In the genomic region with DNA sequence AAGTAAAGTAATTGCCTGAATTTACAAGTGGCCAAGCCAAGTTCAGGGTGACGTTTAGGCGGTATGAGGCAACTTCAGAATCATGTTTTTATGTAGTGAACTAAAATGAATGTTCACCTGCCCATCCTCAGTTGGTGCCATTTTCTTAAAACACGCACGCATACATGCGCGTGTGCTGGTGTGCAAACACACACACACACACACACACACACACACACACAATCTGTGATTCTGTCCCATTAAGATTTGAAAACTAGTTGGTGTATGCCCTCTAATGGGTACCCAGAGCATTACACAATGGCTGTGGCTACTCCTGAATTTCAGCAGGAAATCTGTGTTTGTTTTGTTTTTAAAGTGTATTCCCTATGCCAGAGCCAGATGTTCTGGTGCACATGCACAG, we compare ENCODE assay signal across 10 mouse cellular contexts. TPM values are rescaled to one million over a fixed set of nuclear protein-coding genes. Genes with fewer than 3 reads are reported as not detected.
DNase-seq lines count a peak whose midpoint lies in the region; ATAC-seq and TF ChIP-seq lines count a peak whose summit lies in the region.
"Had no signal": no experiment of that assay in that cellular context is flagged by ENCODE, and none has a peak within 500 bp of the region (broad histone marks: within the 10 kb centered on the region; RNA-seq: fewer than 3 reads in every experiment).

No protein-coding gene starts in this region.

- in situ Hi-C loops in ES-E14 (cut with MboI; ENCODE audit: low sequenced_read_pairs in 2 of 2, unreplicated experiment in 2 of 2), result loop anchor here in 1 of 2 experiments (5.0 kb wide), 1 partner anchor 162 kb away; no protein-coding TSS in a partner anchor

- no peaks in the 10 kb centered on the region for H3K9me3 ChIP-seq in kidney, embryonic 15.5 days (replicated peaks)
- no peaks in the 10 kb centered on the region for H3K9me3 ChIP-seq in ES-E14 (ENCODE audit: control insufficient read depth, insufficient read depth, low read depth, low read length)
- H3K9me3 ChIP-seq: limb, embryonic 12.5 days had no signal

- H3K36me3 ChIP-seq in kidney, embryonic 15.5 days, result no peaks in the 10 kb centered on the region
- no peaks in the 10 kb centered on the region for H3K36me3 ChIP-seq in ES-E14 (ENCODE audit: control insufficient read depth, insufficient read depth, low read length, poor library complexity, severe bottlenecking)
- H3K36me3 ChIP-seq: limb, embryonic 12.5 days had no signal

- ATAC-seq in kidney, embryonic 15.5 days (replicated peaks; ENCODE audit: low FRiP score), result no peak; the same call in 1 of the 2 replicates
- no peak for ATAC-seq in erythroblast, adult 5-6 weeks (replicated peaks; ENCODE audit: low FRiP score, poor library complexity, severe bottlenecking)

- TF ChIP-seq POLR2A in cortical plate, adult 2 months (IDR thresholded peaks at IDR 0.05; ENCODE audit: extremely low read depth, insufficient read depth, low read length), result no peak

- no peak overlapping the region for H3K4me3 ChIP-seq in kidney, embryonic 15.5 days (replicated peaks)
- no peak overlapping the region for H3K4me3 ChIP-seq in ES-E14 (ENCODE audit: insufficient read depth in 1 of 2, low read depth in 1 of 2, low read length in 2 of 2, poor library complexity in 1 of 2, severe bottlenecking in 1 of 2)
- no peak overlapping the region for H3K4me3 ChIP-seq in cortical plate, adult 2 months (ENCODE audit: insufficient read depth, low read length)
- no peak overlapping the region for H3K4me3 ChIP-seq in left cerebral cortex, adult 2 months
- H3K4me3 ChIP-seq: limb, embryonic 12.5 days had no signal

- H3K4me2 ChIP-seq in kidney, embryonic 15.5 days, result no peak overlapping the region
- H3K4me2 ChIP-seq: limb, embryonic 12.5 days had no signal

- intact Hi-C loops in left cerebral cortex, adult 2 months (cut with DNase I), result loop anchor here (1.0 to 5.0 kb wide), 3 partner anchors 102 to 325 kb away; a partner anchor contains a TSS

- 85% methylated on average over 6 of the region's 6 CpGs for WGBS in kidney, embryonic 15.5 days

- DNase-seq in kidney, adult 18-20 months, result peak; percentile 55
- no peak for DNase-seq in ES-E14 (ENCODE audit: low read depth, low spot score)
- DNase-seq in induced T-regulatory cell, adult 2 months (ENCODE audit: low read depth), result peak; percentile 43
- DNase-seq in left cerebral cortex, adult 2 months (ENCODE audit: extremely low spot score in 1 of 2, low spot score in 2 of 2), result peak; percentile 20 to 31
- peak; percentile 55 for DNase-seq in naive thymus-derived CD4-positive, alpha-beta T cell, adult 2 months (ENCODE audit: low read depth)

- peak; percentile 63; the same call in 1 of the 2 replicates for TF ChIP-seq CTCF in cortical plate, adult 2 months (IDR thresholded peaks at IDR 0.05; ENCODE audit: extremely low read depth, insufficient read depth, low read length)
- TF ChIP-seq CTCF in left cerebral cortex, adult 2 months (IDR thresholded peaks at IDR 0.05), result peak; percentile 88

- H3K9ac ChIP-seq in kidney, embryonic 15.5 days, result no peak overlapping the region
- H3K9ac ChIP-seq in ES-E14 (ENCODE audit: insufficient read depth, low read depth, low read length, poor library complexity, severe bottlenecking), result no peak overlapping the region
- H3K9ac ChIP-seq: limb, embryonic 12.5 days had no signal

- no peaks in the 10 kb centered on the region for H3K4me1 ChIP-seq in kidney, embryonic 15.5 days
- H3K4me1 ChIP-seq in ES-E14 (ENCODE audit: control insufficient read depth in 2 of 2, insufficient read depth in 2 of 2, low read length in 2 of 2, poor library complexity in 1 of 2), result peaks cover 3 to 4% of the 10 kb centered on the region in 2 experiments; a peak in 3 of 4 replicates
- H3K4me1 ChIP-seq in cortical plate, adult 2 months (ENCODE audit: control insufficient read depth, insufficient read depth, low read length), result no peaks in the 10 kb centered on the region
- H3K4me1 ChIP-seq: limb, embryonic 12.5 days had no signal

- no peaks in the 10 kb centered on the region for H3K27me3 ChIP-seq in kidney, embryonic 15.5 days
- H3K27me3 ChIP-seq: limb, embryonic 12.5 days had no signal

- H3K27ac ChIP-seq in kidney, embryonic 15.5 days, result no peak overlapping the region
- H3K27ac ChIP-seq in ES-E14 (ENCODE audit: insufficient read depth, low read depth, low read length, poor library complexity, severe bottlenecking), result no peak overlapping the region
- H3K27ac ChIP-seq in cortical plate, adult 2 months (ENCODE audit: insufficient read depth, low read length), result no peak overlapping the region
- H3K27ac ChIP-seq in left cerebral cortex, adult 2 months, result no peak overlapping the region
- H3K27ac ChIP-seq: limb, embryonic 12.5 days had no signal

TF ChIP-seq in ES-E14, 5 proteins besides CTCF, POLR2A, EP300 and RAD21:
- TF ChIP-seq HCFC1 (IDR thresholded peaks at IDR 0.05; ENCODE audit: borderline replicate concordance, insufficient read depth, low read length), result no peak
- TF ChIP-seq MAFK (IDR thresholded peaks at IDR 0.05; ENCODE audit: insufficient read depth, low read depth, low read length), result no peak
- peak; percentile 41; the same call in 1 of the 2 replicates for TF ChIP-seq ZC3H11A (IDR thresholded peaks at IDR 0.05; ENCODE audit: borderline replicate concordance, low read depth, low read length)

RNA-seq across cellular contexts. Expression of a gene that starts 7.2 kb away (rescaled TPM):
- polyA plus RNA-seq in kidney, embryonic 15.5 days (2015; fragmentation: Nextera tagmentation; extraction: Ambion mirVana), result not detected in 2 replicates
- total RNA-seq in ES-E14 (2012; rRNA removed), result not detected in 2 replicates
- 0.17 TPM in 1 of 2 replicates, not detected in the other for polyA plus RNA-seq in cortical plate, adult 2 months (2012; rRNA removed)
- total RNA-seq in left cerebral cortex, adult 2 months (2021), result not detected
- total RNA-seq in erythroblast, adult 5-6 weeks (2015; ENCODE audit: low replicate concordance), result not detected in 2 replicates
- total RNA-seq in erythroblast, adult 5-6 weeks (2017; ENCODE audit: low replicate concordance), result not detected in 2 replicates
- polyA plus RNA-seq: limb, embryonic 12.5 days; stomach, embryonic 14.5 days had no signal

RNA-seq across cellular contexts. Expression of a gene that starts 14.6 kb away (rescaled TPM):
- polyA plus RNA-seq in kidney, embryonic 15.5 days (2015; fragmentation: Nextera tagmentation; extraction: Ambion mirVana), result not detected in 2 replicates
- not detected in 2 replicates for total RNA-seq in ES-E14 (2012; rRNA removed)
- polyA plus RNA-seq in cortical plate, adult 2 months (2012; rRNA removed), result not detected in 2 replicates
- not detected for total RNA-seq in left cerebral cortex, adult 2 months (2021)
- total RNA-seq in erythroblast, adult 5-6 weeks (2015; ENCODE audit: low replicate concordance), result not detected in 2 replicates
- total RNA-seq in erythroblast, adult 5-6 weeks (2017; ENCODE audit: low replicate concordance), result not detected in 2 replicates
- polyA plus RNA-seq: limb, embryonic 12.5 days; stomach, embryonic 14.5 days had no signal

RNA-seq across cellular contexts. Expression of a gene that starts 46.1 kb away (rescaled TPM):
- 38.0 and 39.1 TPM in 2 replicates for polyA plus RNA-seq in kidney, embryonic 15.5 days (2015; fragmentation: Nextera tagmentation; extraction: Ambion mirVana)
- total RNA-seq in ES-E14 (2012; rRNA removed), result 16.8 and 17.8 TPM in 2 replicates
- 37.1 and 40.6 TPM in 2 replicates for polyA plus RNA-seq in cortical plate, adult 2 months (2012; rRNA removed)
- total RNA-seq in left cerebral cortex, adult 2 months (2021), result 10 to 100 TPM; 35.5 to 37.5 TPM
- 410 and 442 TPM in 2 replicates for total RNA-seq in erythroblast, adult 5-6 weeks (2015; ENCODE audit: low replicate concordance)
- 412 and 476 TPM in 2 replicates for total RNA-seq in erythroblast, adult 5-6 weeks (2017; ENCODE audit: low replicate concordance)

Comparison
In these comparisons a context has a peak if more than half of its experiments do, and no peak if none do; other contexts are left out.
1. RNA of a gene that starts 46.1 kb away (total RNA-seq): 410 to 476 TPM in erythroblast, adult 5-6 weeks; 35.5 to 37.5 TPM in left cerebral cortex, adult 2 months and 16.8 to 17.8 TPM in ES-E14; every median in the first group is over 10 times any median in the second.